Mouse (Mus musculus) embryonic facial prominence, embryonic 11.5 days (tissue): Measurements from ENCODE around the gene Ppp4r4. TPM values are rescaled to one million over a fixed set of nuclear protein-coding genes. Genes with fewer than 3 reads are reported as not detected.
"Not testable (repeated sequence)": the region's sequence is repeated elsewhere in the genome, so short reads cannot be mapped to it uniquely, and the experiment has no call there.

Source experiments
- ATAC-seq: fragments of 200-750 bp; cut with Nextera tagmentation; replicated peaks from 2 replicates; pipeline ENCODE4 v1.8.0; 2017; ENCODE audit warnings: low read depth; ENCODE audit not compliant: insufficient number of reproducible peaks, low FRiP score, low TSS enrichment
- DNase-seq: peaks from one replicate; pipeline ENCODE4 v3.0.0-alpha.2; 2015; ENCODE audit warnings: low spot score
- H3K27ac ChIP-seq: fragments of 300-500 bp; sonication (generic); replicated peaks from 2 replicates; pipeline ENCODE4 v1.5.1; 2014; ENCODE audit warnings: mild to moderate bottlenecking, low read depth, low read length, control low read depth
- H3K27me3 ChIP-seq: fragments of 300-500 bp; sonication (generic); 2 replicates; pipeline ENCODE4 v1.6.1; 2014; ENCODE audit warnings: mild to moderate bottlenecking, low read length, moderate library complexity, mixed read lengths; ENCODE audit not compliant: control insufficient read depth, insufficient read depth
- H3K36me3 ChIP-seq: fragments of 300-500 bp; sonication (generic); replicated peaks from 2 replicates; pipeline ENCODE4 v1.6.1; 2014; ENCODE audit warnings: low read depth, mild to moderate bottlenecking, low read length, moderate library complexity, mixed read lengths; ENCODE audit not compliant: control insufficient read depth, insufficient read depth
- H3K4me1 ChIP-seq: fragments of 300-500 bp; sonication (generic); 2 replicates; pipeline ENCODE4 v1.6.1; 2014; ENCODE audit warnings: low read length, mixed read lengths; ENCODE audit not compliant: control insufficient read depth, insufficient read depth
- H3K4me2 ChIP-seq: fragments of 300-500 bp; sonication (generic); 2 replicates; pipeline ENCODE4 v1.6.1; 2014; ENCODE audit warnings: low read depth, mild to moderate bottlenecking, control low read depth, low read length, moderate library complexity
- H3K4me3 ChIP-seq: fragments of 300-500 bp; sonication (generic); 2 replicates; pipeline ENCODE4 v1.5.1; 2014; ENCODE audit warnings: low read depth, low read length, control low read depth
- H3K9ac ChIP-seq: fragments of 300-500 bp; sonication (generic); replicated peaks from 2 replicates; pipeline ENCODE4 v1.6.1; 2014; ENCODE audit warnings: mild to moderate bottlenecking, control low read depth, low read length
- H3K9me3 ChIP-seq: fragments of 300-500 bp; sonication (generic); replicated peaks from 2 replicates; pipeline ENCODE4 v1.6.1; 2016; ENCODE audit warnings: mild to moderate bottlenecking, low read length, inconsistent platforms, mixed read lengths; ENCODE audit not compliant: control insufficient read depth
- WGBS: fragments of 180-500 bp; shearing (Covaris S2); extraction: QIAGEN DNeasy Blood & Tissue Kit; methylation state at CpG from one replicate; pipeline ENCODE4 v1.1.7; 2014; 5-methylcytosine and 5-hydroxymethylcytosine counted together
- polyA plus RNA-seq: library from polyadenylated mRNA; unstranded; fragments of >200 nt; fragmentation: Nextera tagmentation; extraction: Ambion mirVana; gene quantifications from 2 replicates; pipeline ENCODE4 v1.2.1, GENCODE M21; 2014

The Ppp4r4 gene
- polyA plus RNA-seq, 1 experiment from 2014 or later = 2.2 TPM

DNA sequence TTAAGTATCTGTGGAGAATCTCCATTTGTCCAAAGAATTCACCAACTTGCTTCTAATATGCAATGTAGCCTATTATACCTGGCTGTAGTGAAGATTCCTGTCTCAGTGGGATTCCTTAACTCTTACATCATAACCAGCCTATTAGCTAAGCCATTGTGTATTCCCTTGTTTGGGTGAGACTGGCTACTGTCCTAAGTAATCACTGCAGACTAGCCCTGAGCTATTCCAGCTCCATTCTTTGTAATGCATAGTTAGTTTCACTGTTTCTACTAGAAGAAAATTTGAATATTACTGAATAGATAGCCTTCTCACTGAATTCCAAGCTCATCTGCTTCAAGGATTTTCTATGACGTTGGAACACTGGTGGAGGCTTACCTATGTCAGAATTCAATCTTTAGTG lies 32.6 kb downstream of the Ppp4r4 start:
- H3K4me3 ChIP-seq = no peak overlapping the region
- H3K36me3 ChIP-seq = no peaks in the 10 kb centered on the region
- H3K27me3 ChIP-seq = no peaks in the 10 kb centered on the region
- H3K9ac ChIP-seq = no peak overlapping the region
- 71% methylated on average over 1 of the region's 1 CpGs for WGBS
- DNase-seq (no peak), ATAC-seq (no peak)
- H3K27ac ChIP-seq = no peak overlapping the region
- H3K4me1 ChIP-seq = no peaks in the 10 kb centered on the region
- H3K4me2 ChIP-seq = no peak overlapping the region
- no peaks in the 10 kb centered on the region for H3K9me3 ChIP-seq

DNA sequence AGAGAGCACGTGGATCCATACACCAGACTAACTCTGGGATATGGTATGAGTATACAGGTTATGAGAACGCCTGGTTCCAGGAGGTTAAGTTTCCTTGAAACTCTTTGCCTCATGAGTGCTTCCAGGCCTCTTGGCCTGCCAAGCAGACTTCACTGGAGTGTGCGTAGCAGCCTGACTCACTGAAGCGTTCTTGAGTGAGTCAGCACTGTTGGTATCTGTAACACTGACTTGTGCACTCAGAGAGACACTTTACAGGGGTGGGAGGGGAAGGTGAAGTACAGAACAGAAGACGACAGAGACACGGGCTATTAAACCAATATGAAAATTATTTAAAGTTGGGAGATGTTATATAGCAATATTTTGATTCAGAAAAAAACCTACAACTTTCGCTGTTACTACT lies 33.1 kb downstream of the Ppp4r4 start:
- no peak overlapping the region for H3K9ac ChIP-seq
- no peak overlapping the region for H3K27ac ChIP-seq
- no peaks in the 10 kb centered on the region for H3K9me3 ChIP-seq
- no peak overlapping the region for H3K4me3 ChIP-seq
- no peak overlapping the region for H3K4me2 ChIP-seq
- H3K36me3 ChIP-seq = no peaks in the 10 kb centered on the region
- no peaks in the 10 kb centered on the region for H3K4me1 ChIP-seq
- H3K27me3 ChIP-seq = no peaks in the 10 kb centered on the region
- ATAC-seq (no peak), DNase-seq (no peak)
- WGBS = 83% methylated on average over 7 of the region's 7 CpGs

DNA sequence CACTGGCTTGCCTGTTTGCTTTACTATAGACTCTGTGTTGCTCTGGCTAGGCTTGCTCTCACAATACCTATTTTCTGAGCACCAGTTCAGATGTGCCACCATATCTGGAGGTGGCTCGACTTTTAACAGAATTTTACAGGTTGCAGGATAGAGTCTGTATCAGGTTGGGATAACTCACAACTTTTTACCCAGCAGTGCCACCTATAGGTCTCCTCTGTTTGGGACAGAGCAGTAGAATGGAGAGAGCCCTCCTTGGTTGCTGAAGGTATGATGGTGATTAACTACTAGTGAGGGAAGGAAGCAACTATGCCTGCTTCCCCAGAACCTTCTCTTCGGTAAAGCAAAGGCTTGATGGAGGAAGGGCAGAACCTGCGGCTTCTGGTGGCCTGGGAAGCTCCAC lies 35.0 kb downstream of the Ppp4r4 start:
- no peak overlapping the region for H3K27ac ChIP-seq
- H3K9ac ChIP-seq = no peak overlapping the region
- H3K9me3 ChIP-seq = no peaks in the 10 kb centered on the region
- no peak overlapping the region for H3K4me3 ChIP-seq
- ATAC-seq (no peak), DNase-seq (no peak)
- H3K27me3 ChIP-seq = no peaks in the 10 kb centered on the region
- H3K4me1 ChIP-seq = no peaks in the 10 kb centered on the region
- no peaks in the 10 kb centered on the region for H3K36me3 ChIP-seq
- WGBS = 70% methylated on average over 3 of the region's 3 CpGs
- H3K4me2 ChIP-seq = no peak overlapping the region

DNA sequence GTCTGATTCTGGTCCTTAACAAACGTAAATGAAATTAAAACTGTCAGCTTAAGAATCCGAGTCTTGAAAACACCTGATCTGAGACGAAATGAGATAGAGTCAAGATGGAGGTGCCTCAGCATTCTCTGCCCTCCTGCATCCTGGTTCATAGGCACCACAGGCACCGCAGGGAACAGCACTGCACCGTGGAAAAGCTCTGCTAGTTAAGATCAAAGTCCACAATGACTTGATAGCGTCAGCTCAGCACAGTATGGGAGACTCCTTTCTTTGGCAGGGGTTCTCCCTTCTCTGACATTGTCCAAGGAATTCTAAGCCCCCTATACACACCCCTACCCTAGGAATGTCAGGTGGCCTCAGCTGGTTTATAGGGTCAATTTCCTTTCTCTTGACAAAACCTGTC lies 37.6 kb downstream of the Ppp4r4 start:
- Histone ChIP-seq H3K9ac (no peak overlapping the region), H3K4me1 (no peaks in the 10 kb centered on the region), H3K27ac (no peak overlapping the region), H3K36me3 (no peaks in the 10 kb centered on the region), H3K27me3 (no peaks in the 10 kb centered on the region), H3K9me3 (no peaks in the 10 kb centered on the region), H3K4me3 (no peak overlapping the region), H3K4me2 (no peak overlapping the region)
- 63% methylated on average over 6 of the region's 6 CpGs for WGBS
- no peak for ATAC-seq
- DNase-seq = no peak

DNA sequence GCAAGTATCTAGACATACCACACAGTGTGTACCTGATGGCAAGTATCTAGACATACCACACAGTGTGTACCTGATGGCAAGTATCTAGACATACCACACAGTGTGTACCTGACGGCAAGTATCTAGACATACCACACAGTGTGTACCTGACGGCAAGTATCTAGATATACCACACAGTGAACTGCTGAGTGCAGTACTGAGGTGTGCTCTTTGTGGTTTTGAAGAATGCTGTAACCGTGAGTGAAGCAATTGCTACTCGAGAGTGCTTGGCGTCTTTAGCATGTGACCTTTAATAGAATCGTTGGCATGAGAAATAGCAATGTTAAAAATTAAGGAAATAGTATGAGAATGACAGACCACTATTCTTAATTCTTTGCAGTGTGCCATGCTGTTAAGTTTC lies 46.1 kb downstream of the Ppp4r4 start:
- not testable (repeated sequence) for H3K9ac ChIP-seq, H3K4me3 ChIP-seq, H3K4me2 ChIP-seq, H3K9me3 ChIP-seq, H3K27me3 ChIP-seq, H3K4me1 ChIP-seq, H3K27ac ChIP-seq, DNase-seq, ATAC-seq, H3K36me3 ChIP-seq
- 89% methylated on average over 6 of the region's 6 CpGs for WGBS

DNA sequence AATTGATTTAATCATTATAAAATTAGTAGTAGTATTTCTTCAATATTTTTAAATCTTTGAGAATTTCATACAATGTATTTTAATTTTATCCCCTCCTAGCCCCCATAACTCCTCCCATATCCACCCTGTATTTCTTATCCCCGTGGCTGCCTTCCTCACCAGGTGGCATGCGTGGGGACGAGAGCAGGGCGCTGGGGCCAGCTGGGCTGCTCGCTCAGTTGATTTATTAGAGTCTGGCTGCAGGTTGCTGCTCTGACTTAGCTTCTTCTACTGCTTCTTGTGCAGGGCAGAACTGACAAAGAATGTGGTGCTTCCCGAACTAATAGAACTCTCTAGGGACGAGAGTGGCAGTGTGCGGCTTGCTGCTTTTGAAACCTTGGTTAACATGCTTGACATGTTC lies 51.7 kb downstream of the Ppp4r4 start:
- no peak overlapping the region for H3K9ac ChIP-seq
- no peak overlapping the region for H3K27ac ChIP-seq
- H3K36me3 ChIP-seq = no peaks in the 10 kb centered on the region
- H3K9me3 ChIP-seq = no peaks in the 10 kb centered on the region
- ATAC-seq = no peak
- H3K4me3 ChIP-seq = no peak overlapping the region
- 80% methylated on average over 8 of the region's 8 CpGs for WGBS
- H3K27me3 ChIP-seq = no peaks in the 10 kb centered on the region
- no peak overlapping the region for H3K4me2 ChIP-seq
- no peaks in the 10 kb centered on the region for H3K4me1 ChIP-seq
- DNase-seq = no peak

DNA sequence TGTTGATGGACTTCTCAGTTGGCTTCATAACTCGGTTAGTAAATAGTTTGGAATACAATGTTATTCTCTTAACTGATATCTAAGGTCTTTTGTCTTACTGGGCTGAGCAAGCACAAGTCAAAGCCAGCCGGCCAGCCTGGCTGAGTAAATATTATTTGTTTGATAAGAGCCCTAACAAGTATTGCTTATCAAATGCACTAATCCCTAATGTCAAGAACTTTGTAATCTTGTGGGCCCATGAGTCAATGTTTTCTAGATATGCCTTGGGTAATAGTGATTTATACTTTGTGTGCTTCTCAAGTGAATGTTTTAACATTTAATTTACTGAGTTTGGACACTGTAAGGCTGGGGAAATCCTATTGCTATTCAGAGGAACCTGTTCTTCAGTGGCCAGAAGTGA lies 66.3 kb downstream of the Ppp4r4 start:
- H3K4me1 ChIP-seq = no peaks in the 10 kb centered on the region
- H3K36me3 ChIP-seq = no peaks in the 10 kb centered on the region
- DNase-seq = no peak
- H3K9me3 ChIP-seq = no peaks in the 10 kb centered on the region
- WGBS = 70% methylated on average over 2 of the region's 2 CpGs
- no peak overlapping the region for H3K4me2 ChIP-seq
- H3K9ac ChIP-seq = no peak overlapping the region
- H3K27me3 ChIP-seq = no peaks in the 10 kb centered on the region
- no peak overlapping the region for H3K27ac ChIP-seq
- no peak for ATAC-seq
- H3K4me3 ChIP-seq = no peak overlapping the region

DNA sequence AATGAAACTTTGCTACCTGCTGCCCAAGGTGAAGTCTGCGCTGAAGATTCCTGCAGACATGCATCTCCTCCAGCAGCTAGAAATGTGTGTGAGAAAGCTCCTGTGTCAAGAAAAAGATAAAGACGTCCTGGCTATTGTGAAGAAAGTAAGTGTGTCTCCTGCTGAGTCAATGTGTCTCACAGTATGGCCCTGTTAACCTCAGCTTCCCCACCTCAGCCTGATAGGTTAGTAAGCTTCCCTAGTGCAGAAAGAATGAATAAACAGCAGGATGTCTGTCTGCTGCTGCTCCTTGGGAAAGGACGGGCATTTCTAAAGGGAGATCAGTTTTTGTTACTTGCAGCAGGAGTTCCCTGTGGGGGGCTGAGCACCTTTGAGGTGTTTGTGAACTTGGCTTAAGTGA lies 68.3 kb downstream of the Ppp4r4 start:
- DNase-seq = no peak
- WGBS = 17% methylated on average over 3 of the region's 3 CpGs

DNA sequence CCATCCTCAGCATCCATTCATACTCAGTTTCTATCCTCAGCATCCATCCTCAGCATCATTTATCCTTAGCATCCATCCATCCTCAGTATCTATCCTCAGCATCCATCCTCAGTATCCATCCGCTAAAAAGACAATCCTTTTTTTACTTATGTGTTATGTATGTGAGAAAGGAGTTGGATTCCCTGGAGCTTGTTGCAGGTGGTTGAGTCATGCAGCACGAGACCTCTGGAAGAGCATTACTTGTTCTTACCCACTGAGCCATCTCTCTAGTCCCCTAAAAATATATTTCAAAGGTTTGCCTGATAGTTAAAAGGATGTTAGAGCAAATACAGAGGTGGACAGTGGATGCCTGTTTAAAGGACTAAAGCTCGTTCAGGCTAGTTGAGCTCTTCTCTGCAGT lies 69.8 kb downstream of the Ppp4r4 start:
- no peak for DNase-seq
- Histone ChIP-seq H3K27ac (no peak overlapping the region), H3K4me2 (no peak overlapping the region), H3K4me3 (no peak overlapping the region), H3K27me3 (no peaks in the 10 kb centered on the region), H3K9ac (no peak overlapping the region), H3K9me3 (no peaks in the 10 kb centered on the region), H3K4me1 (no peaks in the 10 kb centered on the region), H3K36me3 (no peaks in the 10 kb centered on the region)
- no peak for ATAC-seq
- 58% methylated on average over 3 of the region's 3 CpGs for WGBS

More for the DNA sequence above, 68.3 kb downstream of the Ppp4r4 start:
- no peak for ATAC-seq
- Histone ChIP-seq H3K4me3 (no peak overlapping the region), H3K9me3 (no peaks in the 10 kb centered on the region), H3K27ac (no peak overlapping the region), H3K4me1 (no peaks in the 10 kb centered on the region), H3K36me3 (no peaks in the 10 kb centered on the region), H3K27me3 (no peaks in the 10 kb centered on the region), H3K4me2 (no peak overlapping the region), H3K9ac (no peak overlapping the region)
